Mouse (Mus musculus) testis, adult 2 months (tissue): ENCODE measurements around the gene Cmss1.

Experiments
- CTCF ChIP-seq: fragments of 200-500 bp; IDR thresholded peaks from 2 replicates; pipeline ENCODE4 v1.5.1; 2012; ENCODE audit warnings: low read depth, mild to moderate bottlenecking, inconsistent platforms, low read length, moderate library complexity; ENCODE audit not compliant: control insufficient read depth, insufficient read depth, insufficient replicate concordance
- POLR2A ChIP-seq: fragments of 200-500 bp; IDR thresholded peaks from 2 replicates; pipeline ENCODE4 v1.6.1; 2012; ENCODE audit warnings: low read depth, mild to moderate bottlenecking, inconsistent platforms, low read length, moderate library complexity; ENCODE audit not compliant: control insufficient read depth

DNA sequence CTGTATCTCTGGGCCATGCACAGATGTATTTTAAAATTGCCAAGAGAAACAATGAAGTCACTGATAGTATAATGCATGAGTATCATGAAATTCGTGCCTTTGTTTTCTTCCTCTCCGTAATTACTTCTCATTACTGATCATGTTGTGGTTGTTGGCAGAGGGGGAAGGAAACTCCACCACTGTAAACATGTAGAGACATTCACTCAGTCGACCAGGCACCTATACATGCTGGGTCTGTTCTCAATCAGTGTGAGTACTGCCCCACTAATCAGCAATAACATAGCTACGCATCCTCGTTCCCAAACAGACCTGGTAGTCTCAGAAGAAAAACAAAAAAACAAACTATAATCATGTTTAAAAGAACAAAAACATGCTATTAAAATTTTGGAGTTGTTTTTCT lies 103.9 kb downstream of the Cmss1 start:
- no peak for TF ChIP-seq CTCF
- no peak for TF ChIP-seq POLR2A
